Mouse (Mus musculus) hindbrain, embryonic 13.5 days (tissue): Measurements from ENCODE around the gene Haus5. TPM values are rescaled to one million over a fixed set of nuclear protein-coding genes. Genes with fewer than 3 reads are reported as not detected.

Source experiments
- polyA plus RNA-seq: library from polyadenylated mRNA; unstranded; fragments of >200 nt; fragmentation: Nextera tagmentation; extraction: Ambion mirVana; gene quantifications from 2 replicates; pipeline ENCODE4 v1.2.1, GENCODE M21; 2015

Gene Haus5
- polyA plus RNA-seq, 1 experiment from 2014 or later: 23.2 TPM

Other genes starting within 250 kb of the Haus5 start
- gene Hcst, start 245.1 kb downstream of the Haus5 start, polyA plus RNA-seq: 0.52 and 0.88 TPM in 2 replicates
- gene Nfkbid, start 243.3 kb downstream of the Haus5 start, polyA plus RNA-seq: 2.0 TPM in 2 replicates
- gene Aplp1, start 219.5 kb downstream of the Haus5 start, polyA plus RNA-seq: 583 and 599 TPM in 2 replicates
- 6.6 and 10.0 TPM in 2 replicates for gene Kirrel2, start 207.3 kb downstream of the Haus5 start, polyA plus RNA-seq
- 0.94 and 1.8 TPM in 2 replicates for gene Nphs1, start 206.7 kb downstream of the Haus5 start, polyA plus RNA-seq
- gene Prodh2, start 171.4 kb downstream of the Haus5 start, polyA plus RNA-seq: not detected in 2 replicates
- 103 and 111 TPM in 2 replicates for gene Arhgap33, start 129.9 kb downstream of the Haus5 start, polyA plus RNA-seq
- gene Hspb6, start 112.8 kb downstream of the Haus5 start, polyA plus RNA-seq: 7.8 and 7.9 TPM in 2 replicates
- gene Proser3, start 112.7 kb downstream of the Haus5 start, polyA plus RNA-seq: 8.1 and 8.4 TPM in 2 replicates
- gene Lin37, start 105.2 kb downstream of the Haus5 start, polyA plus RNA-seq: 51.7 and 57.9 TPM in 2 replicates
- gene U2af1l4, start 101.7 kb downstream of the Haus5 start, polyA plus RNA-seq: 98.9 and 105 TPM in 2 replicates
- gene Gm49396, start 101.7 kb downstream of the Haus5 start, polyA plus RNA-seq: 15.4 and 19.8 TPM in 2 replicates
- 134 and 139 TPM in 2 replicates for gene Psenen, start 101.4 kb downstream of the Haus5 start, polyA plus RNA-seq
- gene Igflr1, start 99.6 kb downstream of the Haus5 start, polyA plus RNA-seq: 5.3 and 6.1 TPM in 2 replicates
- gene Kmt2b, start 76.3 kb downstream of the Haus5 start, polyA plus RNA-seq: 10.7 and 11.3 TPM in 2 replicates
- gene Zbtb32, start 66.1 kb downstream of the Haus5 start, polyA plus RNA-seq: 0.21 and 0.25 TPM in 2 replicates
- gene Upk1a, start 52.1 kb downstream of the Haus5 start, polyA plus RNA-seq: 0.49 and 0.63 TPM in 2 replicates
- 1,107 TPM in 2 replicates for gene Cox6b1, start 38.8 kb downstream of the Haus5 start, polyA plus RNA-seq
- gene Etv2, start 29.1 kb downstream of the Haus5 start, polyA plus RNA-seq: not detected in 2 replicates
- 137 and 140 TPM in 2 replicates for gene Rbm42, start 14.7 kb downstream of the Haus5 start, polyA plus RNA-seq
- gene Pmis2, start 6.6 kb upstream of the Haus5 start, polyA plus RNA-seq: not detected in 2 replicates
- gene 2200002J24Rik, start 33.9 kb upstream of the Haus5 start, polyA plus RNA-seq: not detected in 2 replicates
- 1.2 and 1.6 TPM in 2 replicates for gene Atp4a, start 47.2 kb upstream of the Haus5 start, polyA plus RNA-seq
- gene Tmem147, start 64.5 kb upstream of the Haus5 start, polyA plus RNA-seq: 232 and 243 TPM in 2 replicates
- gene Gapdhs, start 78.7 kb upstream of the Haus5 start, polyA plus RNA-seq: 1.3 and 1.7 TPM in 2 replicates
- gene Sbsn, start 86.5 kb upstream of the Haus5 start, polyA plus RNA-seq: 1.3 and 1.7 TPM in 2 replicates
- gene Dmkn, start 98.8 kb upstream of the Haus5 start, polyA plus RNA-seq: 0.52 and 0.70 TPM in 2 replicates
- gene Krtdap, start 122.9 kb upstream of the Haus5 start, polyA plus RNA-seq: 1.1 TPM in 1 of 2 replicates, not detected in the other
- gene Ffar2, start 158.8 kb upstream of the Haus5 start, polyA plus RNA-seq: 0.22 TPM in 1 of 2 replicates, not detected in the other
- gene Ffar3, start 191.2 kb upstream of the Haus5 start, polyA plus RNA-seq: 0.13 TPM in 1 of 2 replicates, not detected in the other
- gene Ffar1, start 196.6 kb upstream of the Haus5 start, polyA plus RNA-seq: not detected in 2 replicates
- not detected in 2 replicates for gene Cd22, start 215.3 kb upstream of the Haus5 start, polyA plus RNA-seq
- gene Mag, start 249.9 kb upstream of the Haus5 start, polyA plus RNA-seq: 1.7 and 1.9 TPM in 2 replicates